Mouse (Mus musculus) B cell, adult 67 days (primary cell): Measurements from ENCODE around the gene Cnksr1. TPM values are rescaled to one million over a fixed set of nuclear protein-coding genes. Genes with fewer than 3 reads are reported as not detected.

Source experiments
- total RNA-seq, 2 experiments: library from RNA; stranded (reverse); gene quantifications; 4 replicates each; pipeline ENCODE4 v1.2.4; 2023

Gene Cnksr1
- not detected for total RNA-seq

GRCm38 (mm10) chr4:134238279-134238651, at the start of gene Cnksr1:
Gene Cnksr1 (minus strand): TSS chr4:134238399.

GRCm38 (mm10) chr4:134287575-134288025, 49.4 kb upstream of the Cnksr1 start, which contains the start of gene Pdik1l:
Gene Pdik1l (minus strand): TSS chr4:134287895.

DNA sequence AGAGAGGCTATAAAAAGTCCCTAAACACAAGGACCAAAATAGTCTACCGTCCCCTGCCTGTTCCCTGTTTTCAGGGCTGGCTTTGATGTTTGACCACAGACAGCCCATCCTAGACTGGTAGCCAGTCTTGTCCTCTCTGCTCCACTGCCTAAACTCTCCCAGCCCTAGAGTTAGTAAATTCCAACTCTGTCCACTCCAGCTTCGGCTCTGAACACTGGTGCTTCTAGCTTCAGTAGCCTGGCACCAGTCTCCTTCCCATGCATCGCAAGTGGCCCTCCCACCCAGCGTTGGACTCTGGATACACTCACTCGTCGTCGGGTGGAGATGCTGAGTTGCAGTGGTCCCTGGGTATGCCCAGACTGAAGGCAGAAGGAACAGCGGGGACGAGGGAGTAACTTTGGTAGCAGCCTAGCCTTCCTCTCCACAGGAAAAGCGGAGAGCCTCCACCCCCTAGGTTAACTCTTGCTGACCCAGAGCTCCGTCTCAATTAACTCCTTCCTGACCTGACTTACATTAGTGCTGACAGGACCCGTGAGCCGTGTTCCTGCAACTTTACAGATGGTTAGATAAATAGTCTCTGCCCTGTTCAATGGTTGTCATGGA, 15.6 kb upstream of the Cnksr1 start, which contains the start of gene Grrp1:
Gene Grrp1, minus strand, starts transcription at position 385 of the 603 bp plus-strand sequence.

DNA sequence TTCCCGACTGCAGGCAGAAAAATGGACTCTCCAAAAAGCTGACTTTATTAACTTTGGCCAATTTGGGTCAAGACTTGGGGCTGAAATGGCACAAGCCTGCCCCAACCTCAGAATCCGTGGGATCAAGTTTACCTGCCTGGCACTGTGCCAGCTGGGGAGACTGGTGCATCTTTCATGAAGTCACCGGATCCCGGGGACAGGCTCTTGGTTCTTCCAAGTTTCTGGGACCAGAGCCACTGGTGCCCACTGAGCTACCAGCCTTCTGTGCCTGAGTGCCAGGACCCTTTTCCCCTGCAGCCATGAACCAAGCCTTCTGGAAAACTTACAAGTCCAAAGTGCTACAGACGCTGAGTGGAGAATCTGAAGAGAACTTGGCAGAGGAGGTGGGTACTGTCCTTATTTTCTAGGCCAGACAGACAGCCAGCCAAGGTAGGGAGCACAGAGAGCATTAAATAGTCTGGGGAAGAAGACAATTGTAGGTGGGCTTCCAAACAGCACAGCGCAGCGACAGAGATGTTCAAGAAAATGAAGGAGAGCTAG, 8.6 kb upstream of the Cnksr1 start, which contains the start of gene Gm30191:
Gene Gm30191, plus strand, starts transcription at position 217 of the 540 bp plus-strand sequence.

DNA sequence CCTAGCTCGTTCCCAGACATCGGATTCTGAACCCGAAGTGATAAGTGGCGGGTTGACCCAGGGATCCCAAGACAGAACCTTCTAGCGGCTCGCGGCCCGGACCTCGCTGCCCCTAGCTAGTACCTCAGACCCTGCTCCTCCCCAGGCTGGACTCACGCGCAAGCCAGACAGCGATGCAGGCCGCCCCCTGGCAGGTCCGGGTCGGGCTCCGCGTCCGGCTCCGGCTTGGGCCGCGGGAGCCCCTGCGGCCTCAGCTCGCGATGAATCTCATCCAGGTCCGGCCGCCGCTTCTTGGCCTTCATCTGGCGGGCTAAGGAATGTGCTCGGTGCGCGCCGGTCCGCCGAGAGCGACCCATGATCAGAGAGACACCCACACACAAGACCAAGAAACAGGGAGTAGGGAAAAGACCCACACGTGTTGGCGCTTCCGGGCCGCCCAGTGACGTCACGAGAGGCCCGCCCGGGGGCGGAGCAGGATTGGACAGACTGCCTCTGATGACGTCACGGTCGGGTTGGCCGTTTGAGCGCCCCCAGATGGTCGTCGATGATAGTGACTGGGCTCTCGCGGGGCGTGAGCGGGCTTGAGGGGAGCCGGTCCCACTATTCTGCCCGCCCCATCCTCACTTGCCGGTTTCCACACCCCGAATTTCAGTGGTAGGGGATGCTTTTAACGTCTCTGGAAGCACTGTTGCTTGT, 7.1 kb upstream of the Cnksr1 start, which contains the start of gene Zfp593:
Gene Zfp593, minus strand, starts transcription at position 445 of the 696 bp plus-strand sequence.

GRCm38 (mm10) chr4:134243516-134244250, 5.5 kb upstream of the Cnksr1 start, which contains the start of gene E130218I03Rik:
Gene E130218I03Rik (plus strand): TSS chr4:134243662.

DNA sequence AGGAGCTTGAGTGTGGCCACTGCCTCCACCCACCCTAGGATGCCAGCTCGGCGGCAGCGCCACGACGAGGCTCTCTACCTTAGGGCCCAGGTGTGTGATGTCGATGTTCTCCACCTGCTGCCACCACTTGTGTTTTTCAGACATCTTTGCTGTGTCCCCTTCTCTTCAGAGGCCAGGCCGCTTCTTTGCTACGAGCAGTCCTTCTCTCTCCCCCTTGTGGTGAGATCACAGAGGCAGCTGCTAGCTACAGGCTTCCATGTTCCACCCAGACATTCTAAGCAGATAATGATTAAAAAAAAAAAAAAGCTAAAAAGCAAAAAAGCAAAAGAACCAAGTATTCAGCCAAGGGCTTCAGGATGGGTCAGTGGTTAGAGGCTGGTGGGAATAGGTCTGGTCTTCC, 11.0 kb downstream of the Cnksr1 start, which contains the start of gene Catsper4:
Gene Catsper4, minus strand, starts transcription at position 190 of the 400 bp plus-strand sequence.

DNA sequence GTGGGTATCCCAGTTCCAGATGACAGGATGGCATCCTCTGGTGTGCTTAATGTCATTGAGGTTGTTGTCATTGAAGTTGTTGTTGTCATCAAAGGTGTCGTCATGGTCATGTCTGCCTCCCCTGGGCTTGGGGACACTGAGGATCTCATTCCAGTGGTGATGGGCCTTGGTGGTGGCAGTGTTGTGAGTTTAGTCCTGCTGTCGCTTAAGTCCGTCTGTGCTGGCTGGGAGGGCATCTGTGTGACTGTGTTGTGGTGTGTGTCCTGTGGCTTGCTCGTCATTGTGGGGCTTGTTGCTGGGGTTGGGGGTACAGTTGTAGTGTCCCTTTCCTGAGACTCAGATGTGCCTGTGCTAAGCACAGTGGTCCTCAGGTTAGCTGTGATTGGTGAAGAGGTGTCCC, 35.3 kb downstream of the Cnksr1 start, which contains the start of gene Gm7534:
Gene Gm7534, minus strand, starts transcription at position 101 of the 400 bp plus-strand sequence.

Other genes with a start within 250 kb of the Cnksr1 start
- gene Dhdds, start 237.5 kb downstream of the Cnksr1 start, total RNA-seq = 10 to 100 TPM; 32.5 to 34.5 TPM
- not detected for gene Lin28a, start 219.6 kb downstream of the Cnksr1 start, total RNA-seq
- gene Zfp683, start 184.6 kb downstream of the Cnksr1 start, total RNA-seq = not detected
- 10 to 100 TPM in 1 of 2 experiments, 1 to 10 TPM in 1; 8.5 to 18.7 TPM for gene Crybg2, start 177.6 kb downstream of the Cnksr1 start, total RNA-seq
- gene Cd52, start 143.3 kb downstream of the Cnksr1 start, total RNA-seq = 1,000 to 10,000 TPM; 1,727 to 1,891 TPM
- gene Ubxn11, start 135.8 kb downstream of the Cnksr1 start, total RNA-seq = 10 to 100 TPM; 35.7 to 54.9 TPM
- gene Sh3bgrl3, start 109.6 kb downstream of the Cnksr1 start, total RNA-seq = 100 to 1,000 TPM; 629 to 698 TPM
- 10 to 100 TPM; 14.3 to 25.1 TPM for gene Cep85, start 51.3 kb downstream of the Cnksr1 start, total RNA-seq
- gene Gm7534, start 35.4 kb downstream of the Cnksr1 start, total RNA-seq = not detected
- gene Catsper4, start 11.0 kb downstream of the Cnksr1 start, total RNA-seq = not detected
- not detected for gene E130218I03Rik, start 5.3 kb upstream of the Cnksr1 start, total RNA-seq
- 10 to 100 TPM; 22.9 to 25.0 TPM for gene Zfp593, start 7.2 kb upstream of the Cnksr1 start, total RNA-seq
- gene Gm30191, start 8.5 kb upstream of the Cnksr1 start, total RNA-seq = not detected
- gene Grrp1, start 15.7 kb upstream of the Cnksr1 start, total RNA-seq = not detected
- 10 to 100 TPM; 16.2 to 17.3 TPM for gene Pdik1l, start 49.5 kb upstream of the Cnksr1 start, total RNA-seq
- not detected for gene Trim63, start 76.7 kb upstream of the Cnksr1 start, total RNA-seq
- not detected for gene Slc30a2, start 104.8 kb upstream of the Cnksr1 start, total RNA-seq
- 1 to 10 TPM; 1.0 to 2.5 TPM for gene Extl1, start 145.5 kb upstream of the Cnksr1 start, total RNA-seq
- 1 to 10 TPM; 1.8 to 2.6 TPM for gene Pafah2, start 157.9 kb upstream of the Cnksr1 start, total RNA-seq
- 10 to 100 TPM; 37.9 to 39.5 TPM for gene Stmn1, start 229.9 kb upstream of the Cnksr1 start, total RNA-seq